Mouse (Mus musculus) frontal cortex, adult (tissue): ENCODE measurements around the gene Ccdc88b.

ENCODE experiments used
- ATAC-seq: cut with Nextera tagmentation; 2 replicates; pipeline ENCODE4 v1.9.2; 2017; ENCODE audit warnings: mild to moderate bottlenecking, moderate library complexity, mixed read lengths; ENCODE audit not compliant: low TSS enrichment

Ccdc88b gene

DNA sequence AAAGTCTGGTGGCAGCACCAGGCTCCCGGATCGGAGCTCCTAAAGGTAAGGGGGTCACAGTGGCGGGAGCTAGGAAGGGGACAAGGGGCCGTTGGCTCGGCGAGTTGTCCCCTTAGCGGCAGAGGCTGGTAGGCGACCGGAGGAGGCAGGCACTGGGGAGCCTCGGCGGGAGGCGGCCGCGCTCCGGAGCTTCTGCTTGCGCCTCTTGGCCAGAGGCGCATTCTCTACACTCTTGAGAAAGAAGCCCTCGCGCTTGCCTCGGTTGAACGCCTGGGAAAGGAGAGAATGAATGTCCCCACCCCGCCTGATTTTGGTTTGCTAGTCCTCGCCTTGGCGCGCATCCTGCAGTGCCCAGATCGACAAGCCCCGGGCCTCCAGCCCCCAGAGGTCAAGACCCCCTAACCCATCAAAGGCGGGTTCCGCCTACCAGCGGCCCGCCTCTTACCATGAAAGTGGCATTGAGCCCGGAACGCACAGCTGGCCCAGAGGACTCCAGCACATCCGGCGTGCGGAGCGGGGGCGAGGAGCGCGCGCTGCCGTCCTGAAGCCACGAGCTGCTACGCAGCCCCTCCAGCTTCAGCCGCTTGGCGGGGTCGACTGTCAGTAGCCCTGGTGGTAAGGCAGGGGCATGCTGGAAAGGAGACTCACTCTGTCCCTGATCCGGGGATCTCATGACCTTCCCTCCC, 28.0 kb downstream of the Ccdc88b start:
- ATAC-seq = no peak

DNA sequence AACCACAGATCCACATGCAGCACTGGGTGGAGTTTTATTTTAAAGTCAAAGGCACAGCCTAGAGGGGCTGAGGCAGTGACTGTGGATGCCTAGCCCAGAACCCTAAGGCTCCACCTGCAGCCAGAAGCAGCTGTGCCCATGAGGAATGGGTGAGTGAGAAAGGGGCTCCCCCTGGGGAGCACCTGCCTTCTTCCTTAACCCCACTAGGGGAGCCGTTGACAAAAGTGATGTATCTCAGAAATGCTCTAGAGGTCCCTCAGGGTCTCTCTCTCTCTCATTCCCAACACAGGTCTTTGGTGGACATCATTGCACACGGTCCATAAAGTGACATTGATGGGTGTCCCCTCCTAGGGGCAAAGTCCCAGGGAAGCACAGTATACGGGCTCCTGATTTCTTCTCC, 28.9 kb downstream of the Ccdc88b start:
- ATAC-seq = no peak

DNA sequence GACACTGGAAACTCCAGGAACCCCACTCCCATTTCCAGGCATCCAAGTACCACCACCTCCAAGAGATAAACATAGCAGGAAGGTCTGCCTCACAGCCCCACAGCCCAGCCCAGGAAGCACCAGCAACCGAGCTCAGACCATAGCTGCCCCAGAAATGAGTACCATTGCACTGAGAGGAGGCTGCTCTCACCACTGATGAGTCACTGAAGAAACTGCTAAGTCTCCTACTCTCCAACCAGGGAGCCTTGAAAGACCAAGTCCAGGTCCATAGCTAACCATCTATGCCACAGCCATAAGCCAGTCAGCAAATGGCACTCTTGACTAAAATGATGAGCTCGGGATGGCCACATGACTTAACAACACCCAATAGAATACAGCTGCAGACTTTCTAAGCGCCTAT, 31.4 kb downstream of the Ccdc88b start:
- peak; percentile 64; the same call in 1 of the 2 replicates for ATAC-seq

DNA sequence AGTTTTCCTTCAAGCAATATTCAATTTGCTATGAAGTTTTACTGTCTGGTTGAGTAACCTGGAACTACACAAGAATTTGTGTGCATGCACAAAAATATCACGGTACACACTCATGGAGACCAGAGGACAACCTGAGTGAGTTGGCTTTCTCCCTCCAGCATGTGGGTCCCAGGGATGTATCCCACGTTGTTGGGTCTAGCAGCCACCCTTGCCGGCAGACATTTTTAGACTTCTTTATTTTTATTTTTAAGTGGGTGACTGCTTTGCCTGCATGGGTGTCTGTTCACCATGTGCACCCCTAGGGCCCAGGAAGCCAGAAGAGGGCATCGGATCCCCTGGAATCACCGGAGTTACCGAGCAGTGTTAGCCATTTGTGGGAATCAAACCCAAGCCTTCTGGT, 32.6 kb downstream of the Ccdc88b start:
- ATAC-seq = no peak

DNA sequence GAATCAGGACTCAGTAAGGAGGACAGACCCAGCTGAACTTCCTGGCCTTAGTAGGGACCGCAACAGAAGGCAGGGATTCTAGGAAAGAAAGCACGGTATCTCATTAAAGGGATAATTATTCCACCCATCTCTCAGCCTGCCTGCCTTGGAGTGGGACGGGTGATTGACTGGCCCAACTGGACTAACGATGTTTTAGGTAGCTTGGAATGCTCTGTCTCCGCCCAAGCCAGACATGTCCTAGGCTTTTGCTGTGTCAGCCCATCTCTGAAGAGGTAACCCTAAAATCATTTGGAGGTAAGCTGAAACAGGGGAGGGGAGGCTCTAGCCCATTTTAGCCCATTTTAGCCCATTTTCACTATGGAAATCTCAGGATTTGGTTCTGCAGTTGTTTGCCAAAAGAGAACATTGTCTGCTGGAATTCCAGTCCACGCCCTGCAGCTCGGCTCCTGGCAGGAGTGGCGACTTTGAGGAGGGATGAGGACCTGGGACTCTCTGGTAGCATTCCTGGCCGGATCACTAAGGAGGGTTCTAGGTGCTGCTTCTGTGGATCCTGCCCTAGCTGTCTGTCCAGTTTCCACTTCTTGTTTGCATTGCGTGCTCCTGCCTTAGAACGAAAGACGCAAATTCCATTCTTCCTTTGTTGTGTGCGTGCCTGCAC, 37.3 kb downstream of the Ccdc88b start:
- no peak for ATAC-seq

DNA sequence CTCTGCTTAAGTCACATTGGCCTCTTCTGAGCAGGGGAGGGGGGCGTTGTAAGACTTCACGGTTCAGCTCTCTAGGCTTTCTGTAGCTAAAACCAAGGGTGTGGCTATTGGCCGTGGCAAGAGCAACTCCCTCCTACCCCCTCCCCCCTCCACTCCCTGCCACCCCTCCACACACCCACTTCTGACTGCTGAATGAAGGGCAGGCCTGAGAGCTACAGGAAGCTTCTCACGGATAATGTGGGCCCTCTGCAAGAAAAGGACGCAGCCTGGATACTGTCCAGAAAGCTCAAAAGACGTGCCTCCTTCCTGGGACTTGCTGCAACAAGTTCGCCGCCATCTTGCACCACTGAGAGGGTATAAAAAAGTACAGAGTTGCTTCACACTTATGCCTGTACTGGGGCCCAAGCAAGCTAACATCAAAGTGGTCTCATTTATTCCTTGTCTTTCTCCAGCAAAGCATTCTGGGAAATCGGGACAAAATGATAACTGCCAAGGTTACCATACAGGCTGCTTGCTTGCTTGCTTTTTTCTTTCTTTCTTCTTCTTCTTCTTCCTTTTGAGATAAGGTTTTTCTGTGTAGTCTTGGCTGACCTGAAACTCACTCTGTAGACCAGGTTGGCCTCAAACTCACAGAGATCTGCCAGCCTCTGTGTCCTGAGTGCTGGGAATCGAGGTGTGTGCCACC, 38.7 kb downstream of the Ccdc88b start:
- ATAC-seq = no peak

DNA sequence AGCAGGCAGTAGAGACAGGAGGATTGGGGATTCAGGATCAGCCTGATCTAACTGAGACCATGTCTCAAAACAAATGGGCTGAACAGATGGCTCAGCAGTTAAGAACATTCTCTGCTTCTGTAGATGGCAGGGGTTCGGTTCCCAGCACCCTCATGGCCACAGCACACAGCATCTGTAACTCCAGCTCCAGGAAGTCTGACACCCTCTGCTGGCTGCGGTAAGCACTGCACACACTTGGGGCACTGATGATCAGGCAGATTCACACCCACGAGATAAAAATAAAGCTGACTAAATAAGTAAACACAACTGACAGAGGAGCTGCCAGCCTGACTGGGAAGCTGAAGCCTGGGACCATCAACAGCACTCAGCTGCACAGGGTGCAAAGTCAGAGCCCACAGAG, 43.1 kb downstream of the Ccdc88b start:
- ATAC-seq = no peak

DNA sequence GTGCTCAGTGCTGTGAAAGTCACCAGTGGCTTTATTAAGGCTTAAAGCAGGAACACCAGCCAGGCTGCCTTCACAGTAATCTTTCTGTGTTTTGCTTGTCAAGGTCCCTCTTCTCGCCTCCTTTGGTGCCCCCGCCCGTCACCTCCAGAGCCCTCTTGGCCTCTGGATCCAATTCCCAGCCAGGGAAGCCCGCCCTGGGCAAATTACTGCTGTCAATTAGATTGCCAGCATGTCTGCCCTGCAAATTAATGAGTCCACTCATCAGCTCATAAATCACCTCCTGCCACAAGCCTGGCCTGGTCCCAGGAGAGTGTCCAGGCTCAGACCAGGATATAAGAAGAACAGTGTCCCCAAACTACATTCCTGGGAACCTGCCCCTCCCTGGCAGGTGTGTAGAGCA, 43.6 kb downstream of the Ccdc88b start:
- ATAC-seq = no peak
